Mouse (Mus musculus) intestine, postnatal 0 days (tissue): Measurements from ENCODE around the gene Cacnb4. TPM values are rescaled to one million over a fixed set of nuclear protein-coding genes. Genes with fewer than 3 reads are reported as not detected.

Source experiments
- ATAC-seq: fragments of 200-750 bp; cut with Nextera tagmentation; 2 replicates; pipeline ENCODE4 v1.8.0; 2017; ENCODE audit warnings: mild to moderate bottlenecking, moderate TSS enrichment, moderate library complexity
- H3K27ac ChIP-seq: fragments of 300-500 bp; sonication (generic); 2 replicates; pipeline ENCODE4 v1.5.1; 2014; ENCODE audit warnings: mild to moderate bottlenecking, low read depth, low read length, moderate library complexity
- H3K27me3 ChIP-seq: fragments of 300-500 bp; sonication (generic); replicated peaks from 2 replicates; pipeline ENCODE4 v1.6.1; 2014; ENCODE audit warnings: low read length, mixed read lengths; ENCODE audit not compliant: control insufficient read depth, insufficient read depth
- H3K36me3 ChIP-seq: fragments of 300-500 bp; sonication (generic); 2 replicates; pipeline ENCODE4 v1.6.1; 2014; ENCODE audit warnings: mild to moderate bottlenecking, moderate library complexity; ENCODE audit not compliant: control insufficient read depth, insufficient read depth
- H3K4me1 ChIP-seq: fragments of 300-500 bp; sonication (generic); replicated peaks from 2 replicates; pipeline ENCODE4 v1.6.1; 2014; ENCODE audit warnings: antibody characterized with exemption, low read length, mixed read lengths; ENCODE audit not compliant: control insufficient read depth, insufficient read depth
- H3K4me2 ChIP-seq: fragments of 300-500 bp; sonication (generic); replicated peaks from 2 replicates; pipeline ENCODE4 v1.6.1; 2014; ENCODE audit warnings: low read depth, mild to moderate bottlenecking, moderate library complexity
- H3K4me3 ChIP-seq: fragments of 300-500 bp; sonication (generic); 2 replicates; pipeline ENCODE4 v1.5.1; 2014; ENCODE audit warnings: low read depth, low read length
- H3K9ac ChIP-seq: fragments of 300-500 bp; sonication (generic); 2 replicates; pipeline ENCODE4 v1.6.1; 2014; ENCODE audit warnings: mild to moderate bottlenecking, low read depth, low read length
- H3K9me3 ChIP-seq: fragments of 300-500 bp; sonication (generic); 2 replicates; pipeline ENCODE4 v1.6.1; 2016; ENCODE audit warnings: mixed run types; ENCODE audit not compliant: control insufficient read depth
- CTCF ChIP-seq: sonication (generic); IDR thresholded peaks from 2 replicates; pipeline ENCODE4 v1.5.1; 2016; ENCODE audit warnings: low read depth, mild to moderate bottlenecking, control low read depth, antibody characterized with exemption, moderate library complexity
- WGBS: fragments of 180-500 bp; shearing (Covaris S2); extraction: QIAGEN DNeasy Blood & Tissue Kit; methylation state at CpG from one replicate; pipeline ENCODE4 v1.1.7; 2014; 5-methylcytosine and 5-hydroxymethylcytosine counted together
- polyA plus RNA-seq: library from polyadenylated mRNA; unstranded; fragments of >200 nt; fragmentation: Nextera tagmentation; extraction: Ambion mirVana; gene quantifications from 2 replicates; pipeline ENCODE4 v1.2.1, GENCODE M21; 2015

The Cacnb4 gene
- polyA plus RNA-seq, 1 experiment from 2014 or later, result 0.51 TPM

- H3K9me3 ChIP-seq, result no peaks in the 10 kb centered on the region
- H3K9ac ChIP-seq, result no peak overlapping the region
- H3K4me1 ChIP-seq, result no peaks in the 10 kb centered on the region
- H3K36me3 ChIP-seq, result no peaks in the 10 kb centered on the region
- H3K27ac ChIP-seq, result no peak overlapping the region
- no peak for ATAC-seq
- H3K4me3 ChIP-seq, result no peak overlapping the region
- H3K27me3 ChIP-seq, result no peaks in the 10 kb centered on the region
- WGBS, result 60% methylated on average over 5 of the region's 5 CpGs
- no peak for TF ChIP-seq CTCF
- H3K4me2 ChIP-seq, result no peak overlapping the region
Observed at GRCm38 (mm10) chr2:52593260-52593659, 83.4 kb downstream of the Cacnb4 start.

GRCm38 (mm10) chr2:52590970-52591347 lies 85.7 kb downstream of the Cacnb4 start:
- 3% methylated on average over 5 of the region's 5 CpGs for WGBS
- no peak overlapping the region for H3K4me2 ChIP-seq
- H3K9ac ChIP-seq, result no peak overlapping the region
- H3K27ac ChIP-seq, result no peak overlapping the region
- H3K4me3 ChIP-seq, result no peak overlapping the region
- H3K36me3 ChIP-seq, result no peaks in the 10 kb centered on the region
- no peaks in the 10 kb centered on the region for H3K27me3 ChIP-seq
- TF ChIP-seq CTCF, result peak; percentile 91
- peak; percentile 66 for ATAC-seq
- no peaks in the 10 kb centered on the region for H3K4me1 ChIP-seq
- H3K9me3 ChIP-seq, result no peaks in the 10 kb centered on the region

GRCm38 (mm10) chr2:52590340-52590969 lies 86.2 kb downstream of the Cacnb4 start:
- H3K9ac ChIP-seq, result no peak overlapping the region

DNA sequence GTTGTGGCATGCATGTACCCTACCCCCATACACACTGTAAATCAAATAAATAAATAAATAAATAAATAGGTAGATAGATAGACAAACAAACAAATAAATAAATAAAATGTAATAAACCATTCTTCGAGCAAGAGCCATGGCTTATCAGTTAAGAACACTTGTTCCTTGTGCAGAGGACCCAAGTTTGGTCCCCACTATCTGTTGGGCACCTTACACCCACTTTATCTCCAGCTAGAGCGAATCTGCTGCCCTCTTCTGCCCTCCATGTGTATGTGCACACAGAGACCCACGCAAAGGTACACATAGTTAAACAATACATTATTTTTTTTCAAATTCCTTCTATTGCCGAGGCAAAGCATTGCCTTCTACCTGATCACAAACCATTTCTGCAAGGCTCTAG lies 87.1 kb downstream of the Cacnb4 start:
- H3K4me3 ChIP-seq, result no peak overlapping the region
- no peaks in the 10 kb centered on the region for H3K9me3 ChIP-seq
- peak; percentile 52 for TF ChIP-seq CTCF
- no peak overlapping the region for H3K9ac ChIP-seq
- no peak overlapping the region for H3K4me2 ChIP-seq
- no peaks in the 10 kb centered on the region for H3K27me3 ChIP-seq
- no peaks in the 10 kb centered on the region for H3K4me1 ChIP-seq
- no peak for ATAC-seq
- H3K27ac ChIP-seq, result no peak overlapping the region
- H3K36me3 ChIP-seq, result no peaks in the 10 kb centered on the region
- 82% methylated on average over 4 of the region's 4 CpGs for WGBS

More at GRCm38 (mm10) chr2:52590340-52590969, 86.2 kb downstream of the Cacnb4 start:
- no peaks in the 10 kb centered on the region for H3K9me3 ChIP-seq
- H3K27ac ChIP-seq, result no peak overlapping the region
- no peak for TF ChIP-seq CTCF
- H3K4me3 ChIP-seq, result no peak overlapping the region
- no peaks in the 10 kb centered on the region for H3K27me3 ChIP-seq
- no peaks in the 10 kb centered on the region for H3K36me3 ChIP-seq
- ATAC-seq, result no peak
- no peak overlapping the region for H3K4me2 ChIP-seq
- H3K4me1 ChIP-seq, result no peaks in the 10 kb centered on the region
- WGBS, result 77% methylated on average over 7 of the region's 7 CpGs

- H3K9me3 ChIP-seq, result no peaks in the 10 kb centered on the region
- no peak overlapping the region for H3K4me2 ChIP-seq
- no peak for ATAC-seq
- no peaks in the 10 kb centered on the region for H3K4me1 ChIP-seq
- H3K36me3 ChIP-seq, result no peaks in the 10 kb centered on the region
- H3K4me3 ChIP-seq, result no peak overlapping the region
- H3K27ac ChIP-seq, result no peak overlapping the region
- H3K9ac ChIP-seq, result no peak overlapping the region
- no peaks in the 10 kb centered on the region for H3K27me3 ChIP-seq
- TF ChIP-seq CTCF, result no peak
- 60% methylated on average over 4 of the region's 4 CpGs for WGBS
Observed at GRCm38 (mm10) chr2:52585384-52585783, 91.2 kb downstream of the Cacnb4 start.

- 85% methylated on average over 11 of the region's 11 CpGs for WGBS
Observed at GRCm38 (mm10) chr2:52581132-52581781, 95.4 kb downstream of the Cacnb4 start.

More at GRCm38 (mm10) chr2:52581132-52581781, 95.4 kb downstream of the Cacnb4 start:
- Histone ChIP-seq H3K4me3 (no peak overlapping the region), H3K9ac (no peak overlapping the region), H3K27ac (no peak overlapping the region), H3K9me3 (no peaks in the 10 kb centered on the region), H3K27me3 (no peaks in the 10 kb centered on the region), H3K4me2 (no peak overlapping the region), H3K4me1 (no peaks in the 10 kb centered on the region), H3K36me3 (no peaks in the 10 kb centered on the region)
- no peak for TF ChIP-seq CTCF
- no peak for ATAC-seq
